Mouse (Mus musculus): ENCODE results near the gene Atp5g3.
"Not testable (repeated sequence)": the region's sequence is repeated elsewhere in the genome, so short reads cannot be mapped to it uniquely, and the experiment has no call there.

Gene Atp5g3

GRCm38 (mm10) chr2:73900364-73900763 is 10.8 kb downstream of the Atp5g3 start:
- in situ Hi-C loops (cut with MboI; ENCODE audit: low sequenced_read_pairs), result no loop called here

- in situ Hi-C loops (cut with MboI; ENCODE audit: low sequenced_read_pairs), result not testable (repeated sequence)
Observed at GRCm38 (mm10) chr2:73896919-73897318, 14.2 kb downstream of the Atp5g3 start.

GRCm38 (mm10) chr2:73893473-73894270 is 17.5 kb downstream of the Atp5g3 start:
- in situ Hi-C loops (cut with MboI; ENCODE audit: low sequenced_read_pairs), result no loop called here

- in situ Hi-C loops (cut with MboI; ENCODE audit: low sequenced_read_pairs), result no loop called here
Observed at GRCm38 (mm10) chr2:73892464-73893296, 18.4 kb downstream of the Atp5g3 start, which contains the start of gene Atf2. Gene Atf2 (minus strand): TSS chr2:73892639.

GRCm38 (mm10) chr2:73891701-73892463 is 19.2 kb downstream of the Atp5g3 start:
- in situ Hi-C loops (cut with MboI; ENCODE audit: low sequenced_read_pairs), result no loop called here

GRCm38 (mm10) chr2:73885997-73886396 is 25.1 kb downstream of the Atp5g3 start:
- in situ Hi-C loops (cut with MboI; ENCODE audit: low sequenced_read_pairs), result no loop called here

GRCm38 (mm10) chr2:73877891-73878290 is 33.2 kb downstream of the Atp5g3 start:
- in situ Hi-C loops (cut with MboI; ENCODE audit: low sequenced_read_pairs), result no loop called here

- in situ Hi-C loops (cut with MboI; ENCODE audit: low sequenced_read_pairs), result no loop called here
Observed at GRCm38 (mm10) chr2:73867764-73868487, 43.2 kb downstream of the Atp5g3 start.

- in situ Hi-C loops (cut with MboI; ENCODE audit: low sequenced_read_pairs), result no loop called here
Observed at GRCm38 (mm10) chr2:73860046-73860624, 51.0 kb downstream of the Atp5g3 start.
